Mouse (Mus musculus) forebrain, embryonic 15.5 days (tissue): Measurements from ENCODE around the gene Krt20. TPM values are rescaled to one million over a fixed set of nuclear protein-coding genes. Genes with fewer than 3 reads are reported as not detected.

Source experiments
- ATAC-seq: fragments of 200-750 bp; cut with Nextera tagmentation; replicated peaks from 2 replicates; pipeline ENCODE4 v1.8.0; 2017; ENCODE audit warnings: mild to moderate bottlenecking, moderate TSS enrichment, moderate library complexity
- H3K27ac ChIP-seq: fragments of 300-500 bp; sonication (generic); replicated peaks from 2 replicates; pipeline ENCODE4 v1.5.1; 2015; ENCODE audit warnings: mild to moderate bottlenecking, inconsistent platforms
- H3K27me3 ChIP-seq: fragments of 300-500 bp; sonication (generic); 2 replicates; pipeline ENCODE4 v1.6.1; 2015; ENCODE audit warnings: inconsistent platforms
- H3K36me3 ChIP-seq: fragments of 300-500 bp; sonication (generic); 2 replicates; pipeline ENCODE4 v1.6.1; 2015; ENCODE audit warnings: mild to moderate bottlenecking, inconsistent platforms
- H3K4me1 ChIP-seq: fragments of 300-500 bp; sonication (generic); 2 replicates; pipeline ENCODE4 v1.6.1; 2015; ENCODE audit warnings: inconsistent platforms
- H3K4me2 ChIP-seq: fragments of 300-500 bp; sonication (generic); replicated peaks from 2 replicates; pipeline ENCODE4 v1.6.1; 2015; ENCODE audit warnings: mild to moderate bottlenecking, inconsistent platforms
- H3K4me3 ChIP-seq: fragments of 300-500 bp; sonication (generic); 2 replicates; pipeline ENCODE4 v1.5.1; 2015; ENCODE audit warnings: mild to moderate bottlenecking, inconsistent platforms
- H3K9ac ChIP-seq: fragments of 300-500 bp; sonication (generic); replicated peaks from 2 replicates; pipeline ENCODE4 v1.6.1; 2015; ENCODE audit warnings: mild to moderate bottlenecking, inconsistent platforms
- H3K9me3 ChIP-seq: fragments of 300-500 bp; sonication (generic); 2 replicates; pipeline ENCODE4 v1.6.1; 2016; ENCODE audit warnings: inconsistent platforms
- WGBS: fragments of 180-500 bp; shearing (Covaris S2); methylation state at CpG from one replicate; pipeline ENCODE4 v1.1.7; 2015; ENCODE audit warnings: mixed read lengths; 5-methylcytosine and 5-hydroxymethylcytosine counted together
- polyA plus RNA-seq: library from polyadenylated mRNA; unstranded; fragments of >200 nt; fragmentation: Nextera tagmentation; extraction: Ambion mirVana; gene quantifications from 2 replicates; pipeline ENCODE4 v1.2.1, GENCODE M21; 2015

Gene Krt20
- not detected in 2 replicates for polyA plus RNA-seq

DNA sequence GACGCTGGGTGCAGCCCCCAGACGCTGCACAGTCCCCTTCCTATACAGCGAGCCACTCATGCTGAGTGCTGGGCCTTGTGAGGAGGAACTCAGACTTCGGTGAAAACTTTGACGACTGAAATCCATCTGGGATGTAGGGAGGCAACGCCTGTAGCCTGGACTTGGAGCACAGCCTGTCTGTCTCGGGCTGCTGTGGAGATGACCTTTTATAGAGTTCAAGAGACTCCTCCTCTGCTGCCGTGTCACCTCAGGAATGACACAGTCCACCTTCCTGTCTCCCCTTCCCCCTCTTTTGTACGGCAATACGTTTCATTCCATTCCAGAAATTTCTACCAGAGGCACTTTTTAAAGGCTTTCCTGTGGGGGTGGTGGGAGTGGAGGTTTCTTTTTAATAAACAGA lies at the start of gene Krt20:
Krt20 (minus strand) TSS at position 179 of the 400 bp plus-strand sequence.
- Histone ChIP-seq H3K4me2 (no peak within 1 kb of the TSS), H3K27ac (no peak within 1 kb of the TSS), H3K4me1 (no peaks in the 10 kb centered on the region), H3K27me3 (no peaks in the 10 kb centered on the region), H3K36me3 (no peaks in the 10 kb centered on the region), H3K9ac (no peak within 1 kb of the TSS), H3K9me3 (no peaks in the 10 kb centered on the region), H3K4me3 (no peak within 1 kb of the TSS)
- ATAC-seq: no peak
- WGBS: 64% methylated on average over 10 of the region's 10 CpGs

- WGBS: 90% methylated on average over 3 of the region's 3 CpGs
- no peaks in the 10 kb centered on the region for H3K27me3 ChIP-seq
- no peak overlapping the region for H3K9ac ChIP-seq
- H3K27ac ChIP-seq: no peak overlapping the region
- no peak overlapping the region for H3K4me2 ChIP-seq
- no peaks in the 10 kb centered on the region for H3K9me3 ChIP-seq
- no peak for ATAC-seq
- H3K4me3 ChIP-seq: no peak overlapping the region
- H3K4me1 ChIP-seq: no peaks in the 10 kb centered on the region
- no peaks in the 10 kb centered on the region for H3K36me3 ChIP-seq
These were observed 37.0 kb upstream of the Krt20 start for GRCm38 (mm10) chr11:99474981-99475380.

GRCm38 (mm10) chr11:99473433-99473832 lies 35.5 kb upstream of the Krt20 start:
- no peak overlapping the region for H3K27ac ChIP-seq
- H3K9ac ChIP-seq: no peak overlapping the region
- no peak overlapping the region for H3K4me3 ChIP-seq
- H3K4me2 ChIP-seq: no peak overlapping the region
- H3K36me3 ChIP-seq: no peaks in the 10 kb centered on the region
- WGBS: 79% methylated on average over 6 of the region's 6 CpGs
- no peaks in the 10 kb centered on the region for H3K27me3 ChIP-seq
- H3K4me1 ChIP-seq: no peaks in the 10 kb centered on the region
- no peaks in the 10 kb centered on the region for H3K9me3 ChIP-seq
- ATAC-seq: no peak

- Histone ChIP-seq H3K27me3 (no peaks in the 10 kb centered on the region), H3K4me3 (no peak overlapping the region), H3K27ac (no peak overlapping the region), H3K9me3 (no peaks in the 10 kb centered on the region), H3K4me1 (no peaks in the 10 kb centered on the region), H3K9ac (no peak overlapping the region), H3K4me2 (no peak overlapping the region), H3K36me3 (no peaks in the 10 kb centered on the region)
- ATAC-seq: no peak
- WGBS: 89% methylated on average over 4 of the region's 4 CpGs
These were observed 34.5 kb upstream of the Krt20 start for GRCm38 (mm10) chr11:99472405-99472804.

- H3K27ac ChIP-seq: no peak overlapping the region
- H3K36me3 ChIP-seq: no peaks in the 10 kb centered on the region
- no peaks in the 10 kb centered on the region for H3K27me3 ChIP-seq
- no peak overlapping the region for H3K4me2 ChIP-seq
- no peaks in the 10 kb centered on the region for H3K4me1 ChIP-seq
- H3K9ac ChIP-seq: no peak overlapping the region
- no peak for ATAC-seq
- no peaks in the 10 kb centered on the region for H3K9me3 ChIP-seq
- H3K4me3 ChIP-seq: no peak overlapping the region
- 95% methylated on average over 6 of the region's 6 CpGs for WGBS
These were observed 34.0 kb upstream of the Krt20 start for GRCm38 (mm10) chr11:99471946-99472345.

GRCm38 (mm10) chr11:99469228-99469627 lies 31.3 kb upstream of the Krt20 start:
- no peak overlapping the region for H3K4me2 ChIP-seq
- no peak overlapping the region for H3K9ac ChIP-seq
- 93% methylated on average over 4 of the region's 4 CpGs for WGBS
- H3K4me3 ChIP-seq: no peak overlapping the region
- H3K4me1 ChIP-seq: no peaks in the 10 kb centered on the region
- H3K27me3 ChIP-seq: no peaks in the 10 kb centered on the region
- ATAC-seq: no peak
- no peaks in the 10 kb centered on the region for H3K36me3 ChIP-seq
- H3K9me3 ChIP-seq: no peaks in the 10 kb centered on the region
- no peak overlapping the region for H3K27ac ChIP-seq

DNA sequence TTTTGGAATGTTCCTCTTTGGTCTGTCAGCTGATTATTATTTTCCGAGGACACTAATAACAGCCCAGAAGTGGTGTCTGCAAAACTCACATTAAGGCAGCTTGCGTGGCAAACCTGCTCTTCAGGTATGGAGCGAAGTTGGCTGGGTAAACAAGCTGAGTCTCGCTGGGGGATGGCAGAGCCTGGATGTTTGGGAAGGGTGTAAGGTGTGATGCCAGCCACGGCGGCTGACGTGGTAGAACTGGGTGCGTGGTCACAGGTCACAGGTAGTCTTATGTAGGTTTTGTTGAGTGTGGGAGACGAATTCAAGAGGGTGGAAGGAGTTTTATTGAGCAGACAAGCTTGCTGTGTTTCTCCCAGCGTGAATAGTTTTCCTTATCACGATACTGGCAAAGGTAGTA lies 30.6 kb upstream of the Krt20 start:
- Histone ChIP-seq H3K27ac (no peak overlapping the region), H3K9ac (no peak overlapping the region), H3K4me2 (no peak overlapping the region), H3K36me3 (no peaks in the 10 kb centered on the region), H3K4me1 (no peaks in the 10 kb centered on the region), H3K27me3 (0 out of 2 replicates have a peak, but pooled peaks cover 1% of the 10 kb centered on the region), H3K4me3 (no peak overlapping the region), H3K9me3 (no peaks in the 10 kb centered on the region)
- ATAC-seq: no peak
- 86% methylated on average over 11 of the region's 11 CpGs for WGBS

DNA sequence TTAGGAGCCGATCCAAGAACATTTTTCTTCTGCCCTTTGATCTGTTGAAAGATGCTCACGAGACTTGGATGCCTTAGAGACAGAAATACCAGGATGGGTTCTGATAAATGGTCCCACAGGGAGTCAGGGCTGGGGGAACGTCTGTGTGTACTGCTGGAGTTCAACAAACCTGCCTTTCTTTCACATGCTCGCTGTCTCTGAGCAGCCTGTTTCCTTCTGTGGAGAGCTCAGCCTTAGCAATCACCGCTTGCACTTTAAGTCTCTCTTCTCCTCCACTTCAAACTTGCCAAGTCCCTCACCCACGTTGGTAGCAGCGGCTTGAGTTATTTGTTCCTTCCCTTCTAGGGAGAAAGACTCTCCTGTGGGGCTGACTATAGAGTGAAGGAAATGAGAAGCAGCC lies 28.4 kb upstream of the Krt20 start:
- H3K9me3 ChIP-seq: no peaks in the 10 kb centered on the region
- H3K9ac ChIP-seq: no peak overlapping the region
- ATAC-seq: no peak
- no peaks in the 10 kb centered on the region for H3K36me3 ChIP-seq
- no peak overlapping the region for H3K27ac ChIP-seq
- 57% methylated on average over 7 of the region's 7 CpGs for WGBS
- no peak overlapping the region for H3K4me3 ChIP-seq
- H3K4me2 ChIP-seq: no peak overlapping the region
- 0 out of 2 replicates have a peak, but pooled peaks cover 4% of the 10 kb centered on the region for H3K27me3 ChIP-seq
- no peaks in the 10 kb centered on the region for H3K4me1 ChIP-seq

DNA sequence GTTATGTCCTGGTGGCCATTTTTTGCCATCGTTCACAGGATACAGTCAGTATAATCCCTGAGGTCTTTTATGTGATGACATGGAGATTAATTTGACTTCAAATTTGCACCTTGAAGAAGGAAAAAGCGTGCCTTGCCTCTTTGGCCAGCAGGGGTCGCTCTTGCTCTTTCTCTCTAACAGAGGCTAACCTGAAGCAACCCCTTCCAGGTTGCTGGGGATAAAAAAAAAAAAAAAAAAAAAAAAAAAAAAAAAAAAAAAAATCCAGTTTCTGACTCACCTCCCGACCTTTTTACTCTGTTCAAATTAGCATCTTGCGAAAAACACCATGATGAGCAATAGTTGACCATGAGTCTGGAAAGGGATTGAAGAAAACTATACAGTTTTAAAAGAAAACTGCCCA lies 26.9 kb upstream of the Krt20 start:
- Histone ChIP-seq H3K36me3 (no peaks in the 10 kb centered on the region), H3K4me2 (no peak overlapping the region), H3K27ac (no peak overlapping the region), H3K9me3 (no peaks in the 10 kb centered on the region), H3K4me3 (no peak overlapping the region), H3K4me1 (no peaks in the 10 kb centered on the region), H3K9ac (no peak overlapping the region), H3K27me3 (0 out of 2 replicates have a peak, but pooled peaks cover 4% of the 10 kb centered on the region)
- WGBS: 4% methylated on average over 5 of the region's 5 CpGs
- no peak for ATAC-seq

DNA sequence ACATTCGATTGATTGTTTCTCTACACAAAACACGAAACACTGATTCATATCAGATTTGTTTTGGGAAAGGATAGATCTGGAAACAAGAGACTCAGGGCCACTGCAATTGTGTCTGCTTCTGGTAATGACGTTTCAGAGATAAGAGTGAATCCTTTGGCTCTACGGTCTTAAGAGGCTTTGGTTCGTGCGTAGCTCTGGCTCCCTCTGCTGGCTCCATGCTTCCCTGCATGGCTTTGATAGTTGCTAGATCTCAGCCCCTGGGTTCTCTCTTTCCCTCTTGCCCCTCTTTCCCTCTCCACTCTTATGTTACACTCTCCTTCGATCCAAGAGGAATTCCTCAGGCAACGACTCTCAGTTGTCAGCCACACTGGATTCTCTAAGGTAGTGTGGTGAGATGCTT lies 25.2 kb upstream of the Krt20 start:
- no peaks in the 10 kb centered on the region for H3K4me1 ChIP-seq
- no peak overlapping the region for H3K4me3 ChIP-seq
- WGBS: 9% methylated on average over 8 of the region's 8 CpGs
- H3K9ac ChIP-seq: no peak overlapping the region
- 0 out of 2 replicates have a peak, but pooled peaks cover 4% of the 10 kb centered on the region for H3K27me3 ChIP-seq
- no peak overlapping the region for H3K4me2 ChIP-seq
- no peaks in the 10 kb centered on the region for H3K36me3 ChIP-seq
- ATAC-seq: no peak
- no peaks in the 10 kb centered on the region for H3K9me3 ChIP-seq
- H3K27ac ChIP-seq: no peak overlapping the region

DNA sequence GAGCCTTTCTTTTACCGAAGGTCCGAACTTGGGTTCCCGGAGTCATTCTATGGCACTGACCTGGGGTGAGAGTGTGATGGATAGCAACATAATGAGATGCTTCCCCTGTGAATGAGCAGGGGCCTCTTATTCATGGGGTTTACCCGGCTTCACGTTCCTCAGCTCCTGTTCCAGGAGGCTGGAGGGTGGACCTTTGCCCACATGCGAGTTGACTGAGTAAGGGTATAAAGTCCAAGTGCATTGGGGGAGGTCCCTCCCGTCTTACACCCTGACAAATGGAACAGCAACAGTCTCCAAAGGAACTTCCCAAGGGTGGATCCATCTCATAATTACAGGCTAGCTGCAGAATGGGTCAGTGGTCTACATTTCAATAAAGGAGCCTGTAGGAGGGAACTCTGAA lies 23.8 kb upstream of the Krt20 start:
- Histone ChIP-seq H3K4me2 (no peak overlapping the region), H3K27me3 (0 out of 2 replicates have a peak, but pooled peaks cover 4% of the 10 kb centered on the region), H3K9me3 (no peaks in the 10 kb centered on the region), H3K4me1 (no peaks in the 10 kb centered on the region), H3K36me3 (no peaks in the 10 kb centered on the region), H3K27ac (no peak overlapping the region), H3K9ac (no peak overlapping the region), H3K4me3 (no peak overlapping the region)
- WGBS: 77% methylated on average over 7 of the region's 7 CpGs
- ATAC-seq: no peak

GRCm38 (mm10) chr11:99458887-99459286 lies 20.9 kb upstream of the Krt20 start:
- H3K27ac ChIP-seq: no peak overlapping the region
- no peaks in the 10 kb centered on the region for H3K36me3 ChIP-seq
- no peak for ATAC-seq
- H3K27me3 ChIP-seq: 0 out of 2 replicates have a peak, but pooled peaks cover 4% of the 10 kb centered on the region
- 72% methylated on average over 7 of the region's 7 CpGs for WGBS
- H3K4me1 ChIP-seq: no peaks in the 10 kb centered on the region
- H3K4me3 ChIP-seq: no peak overlapping the region
- no peak overlapping the region for H3K4me2 ChIP-seq
- H3K9me3 ChIP-seq: no peaks in the 10 kb centered on the region
- H3K9ac ChIP-seq: no peak overlapping the region

DNA sequence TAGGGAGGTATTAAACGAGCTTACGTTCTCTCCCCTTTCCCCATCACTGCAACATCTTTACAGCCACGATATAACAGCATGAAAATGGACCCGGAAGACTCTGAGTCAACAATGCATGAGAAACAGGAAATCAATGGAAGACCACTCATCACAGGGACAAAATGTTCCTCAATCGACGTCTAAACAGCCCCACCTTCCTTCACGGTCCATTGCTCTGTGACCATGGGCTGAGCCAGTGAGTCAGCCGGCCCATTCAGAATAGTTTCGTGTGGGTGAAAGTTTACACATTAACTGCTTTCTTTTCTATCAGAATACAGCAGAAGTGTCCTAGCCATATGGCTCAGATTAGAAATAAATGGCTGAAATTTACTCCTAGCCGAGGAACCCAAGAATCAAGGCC lies 16.8 kb upstream of the Krt20 start:
- no peak overlapping the region for H3K4me2 ChIP-seq
- no peaks in the 10 kb centered on the region for H3K4me1 ChIP-seq
- H3K36me3 ChIP-seq: no peaks in the 10 kb centered on the region
- H3K4me3 ChIP-seq: no peak overlapping the region
- H3K27me3 ChIP-seq: no peaks in the 10 kb centered on the region
- WGBS: 63% methylated on average over 10 of the region's 10 CpGs
- H3K9me3 ChIP-seq: no peaks in the 10 kb centered on the region
- no peak for ATAC-seq
- no peak overlapping the region for H3K9ac ChIP-seq
- H3K27ac ChIP-seq: no peak overlapping the region
